Comparison of ENCODE assay signal across 8 mouse cellular contexts in genomic region chr16:13867910-13868514, GRCm38 (mm10). TPM values are rescaled to one million over a fixed set of nuclear protein-coding genes. Genes with fewer than 3 reads are reported as not detected.
DNase-seq lines count a peak whose midpoint lies in the region; ATAC-seq and TF ChIP-seq lines count a peak whose summit lies in the region.

No protein-coding gene starts in this region.

- peaks cover 35% of the 10 kb centered on the region for H3K36me3 ChIP-seq in erythroblast, embryonic 14.5 days (ENCODE audit: control insufficient read depth)
- peaks cover 67% of the 10 kb centered on the region for H3K36me3 ChIP-seq in heart, embryonic 13.5 days
- peaks cover 7% of the 10 kb centered on the region; the same call in 1 of the 2 replicates for H3K36me3 ChIP-seq in liver, embryonic 14.5 days (replicated peaks; ENCODE audit: control insufficient read depth, insufficient read depth, low read depth)

- H3K27me3 ChIP-seq in erythroblast, embryonic 14.5 days (ENCODE audit: control insufficient read depth) = no peaks in the 10 kb centered on the region
- no peaks in the 10 kb centered on the region for H3K27me3 ChIP-seq in heart, embryonic 13.5 days (replicated peaks)
- no peaks in the 10 kb centered on the region for H3K27me3 ChIP-seq in liver, embryonic 14.5 days (ENCODE audit: control insufficient read depth, insufficient read depth, low read length)

- no peak for TF ChIP-seq CTCF in liver, embryonic 14.5 days (IDR thresholded peaks at IDR 0.05; ENCODE audit: low read depth)

- no peak for ATAC-seq in erythroblast, adult 5-6 weeks (replicated peaks; ENCODE audit: low FRiP score, poor library complexity, severe bottlenecking)
- peak; percentile 25; the same call in 1 of the 2 replicates for ATAC-seq in heart, embryonic 13.5 days (ENCODE audit: extremely low read depth, insufficient number of reproducible peaks, low FRiP score, low TSS enrichment)
- peak; percentile 35; the same call in 1 of the 2 replicates for ATAC-seq in liver, embryonic 14.5 days (ENCODE audit: insufficient read depth)

- peak overlapping the region; percentile 53; the same call in 1 of the 2 replicates for H3K27ac ChIP-seq in heart, embryonic 13.5 days (replicated peaks)
- no peak overlapping the region for H3K27ac ChIP-seq in liver, embryonic 14.5 days

- H3K9me3 ChIP-seq in erythroblast, embryonic 14.5 days (ENCODE audit: control insufficient read depth, low read length) = no peaks in the 10 kb centered on the region
- no peaks in the 10 kb centered on the region for H3K9me3 ChIP-seq in heart, embryonic 13.5 days
- no peaks in the 10 kb centered on the region for H3K9me3 ChIP-seq in liver, embryonic 14.5 days (ENCODE audit: control insufficient read depth, low read length)

- peak overlapping the region; percentile 82 for H3K9ac ChIP-seq in heart, embryonic 13.5 days
- no peak overlapping the region; the same call in 1 of the 2 replicates for H3K9ac ChIP-seq in liver, embryonic 14.5 days (replicated peaks)

- H3K4me1 ChIP-seq in erythroblast, embryonic 14.5 days (ENCODE audit: control insufficient read depth) = peaks cover 8% of the 10 kb centered on the region
- peaks cover 6% of the 10 kb centered on the region for H3K4me1 ChIP-seq in heart, embryonic 13.5 days
- peaks cover 0 to 3% of the 10 kb centered on the region in 2 experiments; a peak in 1 of 4 replicates for H3K4me1 ChIP-seq in liver, embryonic 14.5 days (replicated peaks; ENCODE audit: control insufficient read depth in 2 of 2, insufficient read depth in 2 of 2, low read length in 1 of 2)

- DNase-seq in spleen, postnatal 10 days (ENCODE audit: low spot score in 2 of 2) = peak; percentile 8 to 16
- DNase-seq in spleen, postnatal 36 days (ENCODE audit: low spot score in 2 of 2) = no peak
- no peak for DNase-seq in liver, embryonic 14.5 days (ENCODE audit: low read depth in 3 of 3, low spot score in 3 of 3)
- DNase-seq in frontal cortex, postnatal 14 days (ENCODE audit: low spot score in 2 of 2) = no peak
- no peak for DNase-seq in MN1 (ENCODE audit: low spot score)

- H3K4me2 ChIP-seq in heart, embryonic 13.5 days = peak overlapping the region; percentile 64
- peak overlapping the region; percentile 39 for H3K4me2 ChIP-seq in liver, embryonic 14.5 days (ENCODE audit: low read depth)

- no peak for TF ChIP-seq EP300 in liver, embryonic 14.5 days (IDR thresholded peaks at IDR 0.05; ENCODE audit: low read depth)

- 7% methylated on average over 42 of the region's 42 CpGs for WGBS in heart, embryonic 13.5 days
- 31% methylated on average over 41 of the region's 42 CpGs for WGBS in liver, embryonic 14.5 days (ENCODE audit: insufficient replicate concordance)

- peak overlapping the region; percentile 55 for H3K4me3 ChIP-seq in erythroblast, embryonic 14.5 days (replicated peaks)
- peak overlapping the region; percentile 48 for H3K4me3 ChIP-seq in heart, embryonic 13.5 days
- H3K4me3 ChIP-seq in liver, embryonic 14.5 days (ENCODE audit: insufficient read depth in 1 of 2, low read depth in 2 of 2, low read length in 2 of 2) = peak overlapping the region; percentile 10 to 17; a peak in 2 of 4 replicates

RNA-seq across cellular contexts. Expression of gene Pdxdc1, which starts 34.9 kb away (rescaled TPM):
- polyA plus RNA-seq in erythroblast, embryonic 14.5 days (2012) = 0.52 and 0.77 TPM in 2 replicates
- 11.7 and 13.8 TPM in 2 replicates for total RNA-seq in erythroblast, adult 5-6 weeks (2015; ENCODE audit: low replicate concordance)
- total RNA-seq in erythroblast, adult 5-6 weeks (2017; ENCODE audit: low replicate concordance) = 20.0 and 21.2 TPM in 2 replicates
- 62.3 and 65.5 TPM in 2 replicates for polyA plus RNA-seq in heart, embryonic 13.5 days (2015; fragmentation: Nextera tagmentation; extraction: Ambion mirVana)
- 16.3 and 16.6 TPM in 2 replicates for polyA plus RNA-seq in liver, embryonic 14.5 days (2012; rRNA removed)
- 20.9 and 21.7 TPM in 2 replicates for polyA plus RNA-seq in liver, embryonic 14.5 days (2014; fragmentation: Nextera tagmentation; extraction: Ambion mirVana)

RNA-seq across cellular contexts. Expression of gene Mpv17l, which starts 34.9 kb away (rescaled TPM):
- polyA plus RNA-seq in erythroblast, embryonic 14.5 days (2012) = not detected in 2 replicates
- total RNA-seq in erythroblast, adult 5-6 weeks (2015; ENCODE audit: low replicate concordance) = 1.9 and 3.8 TPM in 2 replicates
- 0.56 and 0.60 TPM in 2 replicates for total RNA-seq in erythroblast, adult 5-6 weeks (2017; ENCODE audit: low replicate concordance)
- 2.7 and 3.3 TPM in 2 replicates for polyA plus RNA-seq in heart, embryonic 13.5 days (2015; fragmentation: Nextera tagmentation; extraction: Ambion mirVana)
- 0.54 and 0.75 TPM in 2 replicates for polyA plus RNA-seq in liver, embryonic 14.5 days (2012; rRNA removed)
- polyA plus RNA-seq in liver, embryonic 14.5 days (2014; fragmentation: Nextera tagmentation; extraction: Ambion mirVana) = 1.5 and 1.6 TPM in 2 replicates

RNA-seq across cellular contexts. Expression of gene Ntan1, which starts 49.4 kb away (rescaled TPM):
- 0.17 and 0.43 TPM in 2 replicates for polyA plus RNA-seq in erythroblast, embryonic 14.5 days (2012)
- 23.4 and 23.8 TPM in 2 replicates for total RNA-seq in erythroblast, adult 5-6 weeks (2015; ENCODE audit: low replicate concordance)
- total RNA-seq in erythroblast, adult 5-6 weeks (2017; ENCODE audit: low replicate concordance) = 6.3 and 18.1 TPM in 2 replicates
- 145 and 149 TPM in 2 replicates for polyA plus RNA-seq in heart, embryonic 13.5 days (2015; fragmentation: Nextera tagmentation; extraction: Ambion mirVana)
- 15.9 and 16.0 TPM in 2 replicates for polyA plus RNA-seq in liver, embryonic 14.5 days (2012; rRNA removed)
- polyA plus RNA-seq in liver, embryonic 14.5 days (2014; fragmentation: Nextera tagmentation; extraction: Ambion mirVana) = 40.6 and 41.7 TPM in 2 replicates

Comparison
In these comparisons a context has a peak if more than half of its experiments do, and no peak if none do; other contexts are left out.
1. DNase-seq: peak in spleen, postnatal 10 days (2 of 2); none in spleen, postnatal 36 days (0 of 2), liver, embryonic 14.5 days (0 of 3), frontal cortex, postnatal 14 days (0 of 2) and MN1 (single experiment).
2. RNA of gene Ntan1, which starts 49.4 kb away (polyA plus RNA-seq): 145 to 149 TPM in heart, embryonic 13.5 days and 15.9 to 41.7 TPM in liver, embryonic 14.5 days; 0.17 to 0.43 TPM in erythroblast, embryonic 14.5 days; every median in the first group is over 10 times any median in the second.
3. Peak in every context shown above with its lines, with median percentiles within 50 percentile points of each other: H3K4me3 ChIP-seq.